Mouse (Mus musculus) forebrain, embryonic 16.5 days (tissue): ENCODE data around the gene Usp2. TPM values are rescaled to one million over a fixed set of nuclear protein-coding genes. Genes with fewer than 3 reads are reported as not detected.

ENCODE experiments used
- ATAC-seq: fragments of 200-750 bp; cut with Nextera tagmentation; 2 replicates; pipeline ENCODE4 v1.8.0; 2017; ENCODE audit warnings: mild to moderate bottlenecking, moderate library complexity
- H3K27ac ChIP-seq: fragments of 300-500 bp; sonication (generic); 2 replicates; pipeline ENCODE4 v1.5.1; 2014; ENCODE audit warnings: low read length, control low read depth
- H3K27me3 ChIP-seq: fragments of 300-500 bp; sonication (generic); replicated peaks from 2 replicates; pipeline ENCODE4 v1.6.1; 2014; ENCODE audit warnings: low read length; ENCODE audit not compliant: control insufficient read depth, insufficient read depth
- H3K36me3 ChIP-seq: fragments of 300-500 bp; sonication (generic); 2 replicates; pipeline ENCODE4 v1.6.1; 2014; ENCODE audit not compliant: control insufficient read depth, insufficient read depth
- H3K4me1 ChIP-seq: fragments of 300-500 bp; sonication (generic); replicated peaks from 2 replicates; pipeline ENCODE4 v1.6.1; 2014; ENCODE audit warnings: low read length; ENCODE audit not compliant: control insufficient read depth, insufficient read depth
- H3K4me2 ChIP-seq: fragments of 300-500 bp; sonication (generic); 2 replicates; pipeline ENCODE4 v1.6.1; 2014; ENCODE audit warnings: mild to moderate bottlenecking, low read length, control low read depth
- H3K4me3 ChIP-seq: fragments of 300-500 bp; sonication (generic); replicated peaks from 2 replicates; pipeline ENCODE4 v1.5.1; 2014; ENCODE audit warnings: mild to moderate bottlenecking, low read length, control low read depth
- H3K9ac ChIP-seq: fragments of 300-500 bp; sonication (generic); replicated peaks from 2 replicates; pipeline ENCODE4 v1.6.1; 2014; ENCODE audit warnings: low read depth, low read length, control low read depth
- H3K9me3 ChIP-seq: fragments of 300-500 bp; sonication (generic); 2 replicates; pipeline ENCODE4 v1.6.1; 2016; ENCODE audit warnings: low read length; ENCODE audit not compliant: control insufficient read depth
- WGBS: fragments of 180-500 bp; shearing (Covaris S2); extraction: QIAGEN DNeasy Blood & Tissue Kit; methylation state at CpG from one replicate; pipeline ENCODE4 v1.1.7; 2014; 5-methylcytosine and 5-hydroxymethylcytosine counted together
- polyA plus RNA-seq: library from polyadenylated mRNA; unstranded; fragments of >200 nt; fragmentation: Nextera tagmentation; extraction: Ambion mirVana; gene quantifications from 2 replicates; pipeline ENCODE4 v1.2.1, GENCODE M21; 2015

Usp2 gene
- polyA plus RNA-seq, 1 experiment from 2014 or later: 13.7 TPM

- 17% methylated on average over 2 of the region's 2 CpGs for WGBS
- Histone ChIP-seq H3K36me3 (no peaks in the 10 kb centered on the region), H3K27me3 (peaks cover 7% of the 10 kb centered on the region), H3K27ac (no peak overlapping the region), H3K4me2 (no peak overlapping the region), H3K9ac (0 out of 2 replicates have a peak overlapping the region, but pooled peaks have one; percentile 9), H3K4me3 (no peak overlapping the region), H3K9me3 (no peaks in the 10 kb centered on the region), H3K4me1 (peaks cover 35% of the 10 kb centered on the region)
- ATAC-seq: no peak
These were observed 66.5 kb downstream of the Usp2 start for GRCm38 (mm10) chr9:44133287-44133686.

GRCm38 (mm10) chr9:44134101-44134850 lies 67.5 kb downstream of the Usp2 start, which contains the start of gene Mcam:
Gene Mcam (plus strand): TSS chr9:44134469.
- 1% methylated on average over 50 of the region's 55 CpGs for WGBS
- Histone ChIP-seq H3K4me2 (peak within 1 kb of the TSS; percentile 75), H3K36me3 (no peaks in the 10 kb centered on the region), H3K27me3 (peaks cover 5% of the 10 kb centered on the region; the same call in 1 of the 2 replicates), H3K9ac (peak within 1 kb of the TSS; percentile 33), H3K4me1 (peaks cover 35% of the 10 kb centered on the region), H3K27ac (no peak within 1 kb of the TSS), H3K9me3 (no peaks in the 10 kb centered on the region), H3K4me3 (peak within 1 kb of the TSS; percentile 39)
- ATAC-seq: peak; percentile 54

GRCm38 (mm10) chr9:44134851-44135730 lies 68.3 kb downstream of the Usp2 start:
- Histone ChIP-seq H3K4me3 (peak overlapping the region; percentile 39), H3K27me3 (0 out of 2 replicates have a peak, but pooled peaks cover 5% of the 10 kb centered on the region), H3K4me2 (peak overlapping the region; percentile 75), H3K9ac (peak overlapping the region; percentile 33), H3K4me1 (peaks cover 29% of the 10 kb centered on the region), H3K27ac (no peak overlapping the region), H3K36me3 (no peaks in the 10 kb centered on the region; the same call in 1 of the 2 replicates), H3K9me3 (no peaks in the 10 kb centered on the region)
- ATAC-seq: peak; percentile 49
- WGBS: under 1% methylated on average over 49 of the region's 49 CpGs

GRCm38 (mm10) chr9:44135731-44136411 lies 69.0 kb downstream of the Usp2 start:
- Histone ChIP-seq H3K4me3 (peak overlapping the region; percentile 39), H3K27ac (no peak overlapping the region), H3K4me2 (peak overlapping the region; percentile 75), H3K9ac (no peak overlapping the region; the same call in 1 of the 2 replicates), H3K36me3 (no peaks in the 10 kb centered on the region; the same call in 1 of the 2 replicates), H3K27me3 (0 out of 2 replicates have a peak, but pooled peaks cover 5% of the 10 kb centered on the region), H3K9me3 (no peaks in the 10 kb centered on the region), H3K4me1 (peaks cover 23% of the 10 kb centered on the region)
- peak; percentile 14; the same call in 1 of the 2 replicates for ATAC-seq
- 46% methylated on average over 7 of the region's 7 CpGs for WGBS

- 77% methylated on average over 4 of the region's 4 CpGs for WGBS
- H3K4me3 ChIP-seq: no peak overlapping the region
- H3K4me2 ChIP-seq: no peak overlapping the region
- no peak for ATAC-seq
- no peak overlapping the region for H3K27ac ChIP-seq
- 0 out of 2 replicates have a peak, but pooled peaks cover 5% of the 10 kb centered on the region for H3K27me3 ChIP-seq
- H3K36me3 ChIP-seq: no peaks in the 10 kb centered on the region; the same call in 1 of the 2 replicates
- H3K9me3 ChIP-seq: no peaks in the 10 kb centered on the region
- H3K4me1 ChIP-seq: peaks cover 23% of the 10 kb centered on the region
- no peak overlapping the region for H3K9ac ChIP-seq
These were observed 71.0 kb downstream of the Usp2 start for GRCm38 (mm10) chr9:44137846-44138245.

GRCm38 (mm10) chr9:44141951-44142350 lies 75.1 kb downstream of the Usp2 start:
- Histone ChIP-seq H3K4me3 (no peak overlapping the region), H3K27me3 (no peaks in the 10 kb centered on the region), H3K4me1 (no peaks in the 10 kb centered on the region), H3K9me3 (no peaks in the 10 kb centered on the region), H3K27ac (no peak overlapping the region), H3K36me3 (no peaks in the 10 kb centered on the region; the same call in none of the 2 replicates), H3K9ac (no peak overlapping the region), H3K4me2 (no peak overlapping the region)
- 65% methylated on average over 5 of the region's 5 CpGs for WGBS
- ATAC-seq: no peak

- Histone ChIP-seq H3K4me3 (no peak overlapping the region), H3K4me1 (no peaks in the 10 kb centered on the region), H3K36me3 (no peaks in the 10 kb centered on the region; the same call in none of the 2 replicates), H3K9me3 (no peaks in the 10 kb centered on the region), H3K27me3 (no peaks in the 10 kb centered on the region), H3K4me2 (no peak overlapping the region), H3K9ac (no peak overlapping the region), H3K27ac (no peak overlapping the region)
- WGBS: 62% methylated on average over 5 of the region's 5 CpGs
- ATAC-seq: no peak
These were observed 76.6 kb downstream of the Usp2 start for GRCm38 (mm10) chr9:44143421-44143820.

- no peak overlapping the region for H3K9ac ChIP-seq
- H3K27me3 ChIP-seq: no peaks in the 10 kb centered on the region
- no peak overlapping the region for H3K4me2 ChIP-seq
- no peaks in the 10 kb centered on the region; the same call in none of the 2 replicates for H3K36me3 ChIP-seq
- WGBS: 29% methylated on average over 7 of the region's 8 CpGs
- H3K27ac ChIP-seq: no peak overlapping the region
- no peaks in the 10 kb centered on the region for H3K4me1 ChIP-seq
- ATAC-seq: no peak
- H3K4me3 ChIP-seq: no peak overlapping the region
- H3K9me3 ChIP-seq: no peaks in the 10 kb centered on the region
These were observed 77.3 kb downstream of the Usp2 start for GRCm38 (mm10) chr9:44144023-44144717.
